Mouse (Mus musculus): ENCODE data around the gene Efemp2. TPM values are rescaled to one million over a fixed set of nuclear protein-coding genes. Genes with fewer than 3 reads are reported as not detected.
A peak's percentile ranks its signal among the peaks of the same experiment; 100 is the strongest.

The Efemp2 gene
- polyA plus RNA-seq, 1 experiment from 2014 or later = 80.6 TPM

- Histone ChIP-seq H3K4me1 (peaks cover 30% of the 10 kb centered on the region), H3K4me3 (peak overlapping the region; percentile 53), H3K9me3 (no peaks in the 10 kb centered on the region), H3K27me3 (replicated peaks; ENCODE audit: low read depth, poor library complexity, severe bottlenecking) (peaks cover 7% of the 10 kb centered on the region; the same call in 1 of the 2 replicates), H3K36me3 (replicated peaks) (peaks cover 3% of the 10 kb centered on the region; the same call in 1 of the 2 replicates), H3K27ac (replicated peaks) (peak overlapping the region; percentile 84)
- 70% methylated on average over 7 of the region's 7 CpGs for WGBS
- DNase-seq (ENCODE audit: low spot score) = no peak
Observed at GRCm38 (mm10) chr19:5433951-5434350, 39.8 kb upstream of the Efemp2 start.

GRCm38 (mm10) chr19:5444371-5444908 is 29.3 kb upstream of the Efemp2 start:
- Histone ChIP-seq H3K4me3 (no peak overlapping the region), H3K4me1 (peaks cover 27% of the 10 kb centered on the region), H3K36me3 (replicated peaks) (no peaks in the 10 kb centered on the region), H3K27ac (replicated peaks) (no peak overlapping the region), H3K27me3 (replicated peaks; ENCODE audit: low read depth, poor library complexity, severe bottlenecking) (peaks cover 56% of the 10 kb centered on the region), H3K9me3 (peaks cover 9% of the 10 kb centered on the region; the same call in 1 of the 2 replicates)
- DNase-seq (ENCODE audit: low spot score) = no peak
- 68% methylated on average over 9 of the region's 9 CpGs for WGBS

- no peaks in the 10 kb centered on the region for H3K36me3 ChIP-seq (replicated peaks)
- H3K27me3 ChIP-seq (replicated peaks; ENCODE audit: low read depth, poor library complexity, severe bottlenecking) = peaks cover 61% of the 10 kb centered on the region
- DNase-seq (ENCODE audit: low spot score) = peak; percentile 21
- H3K4me1 ChIP-seq = peaks cover 27% of the 10 kb centered on the region
- no peak overlapping the region for H3K27ac ChIP-seq (replicated peaks)
- peaks cover 9% of the 10 kb centered on the region; the same call in 1 of the 2 replicates for H3K9me3 ChIP-seq
- no peak overlapping the region for H3K4me3 ChIP-seq
- WGBS = 33% methylated on average over 7 of the region's 7 CpGs
Observed at GRCm38 (mm10) chr19:5444954-5445353, 28.8 kb upstream of the Efemp2 start.

GRCm38 (mm10) chr19:5445747-5446146 is 28.0 kb upstream of the Efemp2 start:
- H3K4me3 ChIP-seq = no peak overlapping the region
- no peak overlapping the region for H3K27ac ChIP-seq (replicated peaks)
- no peaks in the 10 kb centered on the region for H3K36me3 ChIP-seq (replicated peaks)
- peaks cover 2% of the 10 kb centered on the region; the same call in 1 of the 2 replicates for H3K9me3 ChIP-seq
- no peak for DNase-seq (ENCODE audit: low spot score)
- H3K4me1 ChIP-seq = peaks cover 27% of the 10 kb centered on the region
- WGBS = 90% methylated on average over 5 of the region's 5 CpGs
- peaks cover 69% of the 10 kb centered on the region for H3K27me3 ChIP-seq (replicated peaks; ENCODE audit: low read depth, poor library complexity, severe bottlenecking)

GRCm38 (mm10) chr19:5447515-5448353 is 26.0 kb upstream of the Efemp2 start, which contains the start of gene Fosl1:
Fosl1 (plus strand) TSS chr19:5447547.
- no peak within 1 kb of the TSS for H3K27ac ChIP-seq (replicated peaks)
- H3K36me3 ChIP-seq (replicated peaks) = 0 out of 2 replicates have a peak, but pooled peaks cover under 1% of the 10 kb centered on the region
- H3K27me3 ChIP-seq (replicated peaks; ENCODE audit: low read depth, poor library complexity, severe bottlenecking) = peaks cover 79% of the 10 kb centered on the region
- WGBS = under 1% methylated on average over 70 of the region's 70 CpGs
- peaks cover 27% of the 10 kb centered on the region for H3K4me1 ChIP-seq
- DNase-seq (ENCODE audit: low spot score) = peak; percentile 80
- no peaks in the 10 kb centered on the region for H3K9me3 ChIP-seq
- H3K4me3 ChIP-seq = peak within 1 kb of the TSS; percentile 64

- Histone ChIP-seq H3K9me3 (no peaks in the 10 kb centered on the region), H3K27me3 (replicated peaks; ENCODE audit: low read depth, poor library complexity, severe bottlenecking) (peaks cover 79% of the 10 kb centered on the region), H3K36me3 (replicated peaks) (peaks cover 2% of the 10 kb centered on the region; the same call in 1 of the 2 replicates), H3K4me1 (peaks cover 27% of the 10 kb centered on the region), H3K27ac (replicated peaks) (no peak overlapping the region), H3K4me3 (peak overlapping the region; percentile 64)
- WGBS = 6% methylated on average over 36 of the region's 36 CpGs
- peak; percentile 54 for DNase-seq (ENCODE audit: low spot score)
Observed at GRCm38 (mm10) chr19:5448354-5449150, 25.2 kb upstream of the Efemp2 start.

GRCm38 (mm10) chr19:5449673-5450072 is 24.1 kb upstream of the Efemp2 start:
- Histone ChIP-seq H3K36me3 (replicated peaks) (peaks cover 14% of the 10 kb centered on the region), H3K27me3 (replicated peaks; ENCODE audit: low read depth, poor library complexity, severe bottlenecking) (peaks cover 70% of the 10 kb centered on the region), H3K4me3 (no peak overlapping the region), H3K27ac (replicated peaks) (no peak overlapping the region), H3K4me1 (peaks cover 30% of the 10 kb centered on the region), H3K9me3 (no peaks in the 10 kb centered on the region)
- WGBS = 91% methylated on average over 3 of the region's 3 CpGs
- no peak for DNase-seq (ENCODE audit: low spot score)

- Histone ChIP-seq H3K4me1 (peaks cover 45% of the 10 kb centered on the region), H3K27ac (replicated peaks) (no peak overlapping the region), H3K9me3 (no peaks in the 10 kb centered on the region), H3K4me3 (no peak overlapping the region), H3K36me3 (replicated peaks) (peaks cover 23% of the 10 kb centered on the region), H3K27me3 (replicated peaks; ENCODE audit: low read depth, poor library complexity, severe bottlenecking) (peaks cover 49% of the 10 kb centered on the region)
- DNase-seq (ENCODE audit: low spot score) = no peak
- 84% methylated on average over 6 of the region's 6 CpGs for WGBS
Observed at GRCm38 (mm10) chr19:5451766-5452165, 22.0 kb upstream of the Efemp2 start.

- Histone ChIP-seq H3K36me3 (replicated peaks) (peaks cover 23% of the 10 kb centered on the region), H3K4me3 (peak overlapping the region; percentile 85), H3K27me3 (replicated peaks; ENCODE audit: low read depth, poor library complexity, severe bottlenecking) (peaks cover 34% of the 10 kb centered on the region), H3K4me1 (peaks cover 41% of the 10 kb centered on the region), H3K9me3 (no peaks in the 10 kb centered on the region), H3K27ac (replicated peaks) (no peak overlapping the region)
- DNase-seq (ENCODE audit: low spot score) = no peak
- WGBS = 85% methylated on average over 12 of the region's 12 CpGs
Observed at GRCm38 (mm10) chr19:5455037-5455436, 18.7 kb upstream of the Efemp2 start.

- H3K27me3 ChIP-seq (replicated peaks; ENCODE audit: low read depth, poor library complexity, severe bottlenecking) = peaks cover 29% of the 10 kb centered on the region
- no peaks in the 10 kb centered on the region for H3K9me3 ChIP-seq
- DNase-seq (ENCODE audit: low spot score) = no peak
- peaks cover 23% of the 10 kb centered on the region for H3K36me3 ChIP-seq (replicated peaks)
- H3K27ac ChIP-seq (replicated peaks) = peak overlapping the region; percentile 88; the same call in 1 of the 2 replicates
- WGBS = 70% methylated on average over 8 of the region's 8 CpGs
- H3K4me1 ChIP-seq = peaks cover 42% of the 10 kb centered on the region
- peak overlapping the region; percentile 85 for H3K4me3 ChIP-seq
Observed at GRCm38 (mm10) chr19:5455568-5455967, 18.2 kb upstream of the Efemp2 start.

GRCm38 (mm10) chr19:5456241-5456921 is 17.4 kb upstream of the Efemp2 start:
- H3K4me1 ChIP-seq = peaks cover 48% of the 10 kb centered on the region
- H3K27me3 ChIP-seq (replicated peaks; ENCODE audit: low read depth, poor library complexity, severe bottlenecking) = peaks cover 20% of the 10 kb centered on the region
- peaks cover 23% of the 10 kb centered on the region for H3K36me3 ChIP-seq (replicated peaks)
- 4% methylated on average over 26 of the region's 26 CpGs for WGBS
- peak overlapping the region; percentile 85 for H3K4me3 ChIP-seq
- H3K27ac ChIP-seq (replicated peaks) = peak overlapping the region; percentile 88
- no peaks in the 10 kb centered on the region for H3K9me3 ChIP-seq
- peak; percentile 32 for DNase-seq (ENCODE audit: low spot score)

All from embryonic facial prominence, embryonic 10.5 days (tissue).